Mouse (Mus musculus): ENCODE data around the gene Dnajc28. TPM values are rescaled to one million over a fixed set of nuclear protein-coding genes. Genes with fewer than 3 reads are reported as not detected.

Dnajc28 gene
- polyA plus RNA-seq, 1 experiment = 0.39 TPM

DNA sequence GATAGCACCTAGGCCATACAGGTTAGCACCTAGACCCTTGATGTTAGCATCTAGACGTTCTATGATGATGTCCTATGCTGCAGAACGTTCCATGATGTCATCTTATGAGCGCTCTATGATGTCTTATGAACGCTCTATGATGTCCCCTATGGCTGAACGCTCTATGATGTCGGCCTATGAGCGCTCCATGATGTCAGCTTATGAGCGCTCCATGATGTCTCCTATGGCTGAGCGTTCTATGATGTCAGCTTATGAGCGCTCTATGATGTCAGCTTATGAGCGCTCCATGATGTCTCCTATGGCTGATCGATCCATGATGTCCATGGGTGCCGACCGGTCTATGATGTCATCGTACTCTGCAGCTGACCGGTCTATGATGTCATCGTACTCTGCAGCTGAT lies 38.5 kb upstream of the Dnajc28 start:
- no peaks in the 10 kb centered on the region; the same call in 1 of the 2 replicates for H3K4me1 ChIP-seq (ENCODE audit: control insufficient read depth, insufficient read depth, insufficient read length)
- no peak overlapping the region for H3K4me3 ChIP-seq (ENCODE audit: extremely low read depth, insufficient read depth, insufficient read length)
- no peak for DNase-seq (ENCODE audit: low read depth in 1 of 2, low spot score in 2 of 2)
- peaks cover 68% of the 10 kb centered on the region for H3K36me3 ChIP-seq (ENCODE audit: control insufficient read depth, insufficient read depth, low read length)
- 98% methylated on average over 17 of the region's 17 CpGs for WGBS
- H3K27me3 ChIP-seq (ENCODE audit: control insufficient read depth, insufficient read depth, low read length) = no peaks in the 10 kb centered on the region
- TF ChIP-seq POLR2A (IDR thresholded peaks at IDR 0.05; ENCODE audit: low read depth, low read length) (no peak), CTCF (IDR thresholded peaks at IDR 0.05; ENCODE audit: extremely low read depth, insufficient read depth, insufficient read length, insufficient replicate concordance) (no peak)
- H3K27ac ChIP-seq (ENCODE audit: insufficient read depth, low read length) = no peak overlapping the region

DNA sequence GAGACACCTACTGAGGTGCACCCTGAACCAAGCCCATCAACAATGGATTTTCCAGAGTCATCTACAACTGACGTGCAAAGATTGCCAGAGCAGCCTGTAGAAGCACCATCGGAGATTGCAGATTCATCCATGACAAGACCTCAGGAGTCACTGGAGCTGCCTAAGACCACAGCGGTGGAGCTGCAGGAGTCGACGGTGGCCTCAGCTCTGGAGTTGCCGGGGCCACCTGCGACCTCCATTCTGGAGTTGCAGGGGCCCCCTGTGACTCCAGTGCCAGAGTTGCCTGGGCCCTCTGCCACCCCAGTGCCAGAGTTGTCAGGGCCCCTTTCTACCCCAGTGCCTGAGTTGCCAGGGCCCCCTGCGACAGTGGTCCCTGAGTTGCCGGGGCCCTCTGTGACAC lies 36.5 kb upstream of the Dnajc28 start:
- Histone ChIP-seq H3K27ac (ENCODE audit: insufficient read depth, low read length) (no peak overlapping the region), H3K36me3 (ENCODE audit: control insufficient read depth, insufficient read depth, low read length) (peaks cover 65% of the 10 kb centered on the region), H3K4me3 (ENCODE audit: extremely low read depth, insufficient read depth, insufficient read length) (no peak overlapping the region), H3K4me1 (ENCODE audit: control insufficient read depth, insufficient read depth, insufficient read length) (no peaks in the 10 kb centered on the region; the same call in 1 of the 2 replicates), H3K27me3 (ENCODE audit: control insufficient read depth, insufficient read depth, low read length) (no peaks in the 10 kb centered on the region)
- TF ChIP-seq POLR2A (IDR thresholded peaks at IDR 0.05; ENCODE audit: low read depth, low read length) = no peak
- TF ChIP-seq CTCF (IDR thresholded peaks at IDR 0.05; ENCODE audit: extremely low read depth, insufficient read depth, insufficient read length, insufficient replicate concordance) = no peak
- DNase-seq (ENCODE audit: low read depth in 1 of 2, low spot score in 2 of 2) = no peak
- 99% methylated on average over 9 of the region's 9 CpGs for WGBS

DNA sequence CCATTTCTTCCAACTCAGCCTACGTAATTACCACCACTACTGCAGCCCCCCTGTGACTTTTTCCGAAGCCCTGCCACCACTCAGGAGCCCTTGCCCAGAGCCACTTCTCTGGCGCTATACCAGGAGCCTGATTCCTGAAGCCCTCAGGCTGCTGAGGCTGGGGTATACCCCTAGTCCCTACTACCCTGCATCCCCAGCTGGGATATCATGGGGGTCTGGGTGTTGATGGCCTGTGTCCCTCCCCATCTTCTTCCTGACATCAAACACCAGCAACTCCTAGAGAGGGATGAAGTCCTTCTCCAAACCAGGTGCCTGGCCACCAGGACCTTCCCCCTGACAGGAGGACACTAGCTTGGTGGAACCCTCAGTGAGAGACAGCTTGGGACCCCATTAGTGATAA lies 33.4 kb upstream of the Dnajc28 start:
- no peaks in the 10 kb centered on the region for H3K27me3 ChIP-seq (ENCODE audit: control insufficient read depth, insufficient read depth, low read length)
- peaks cover 38% of the 10 kb centered on the region for H3K36me3 ChIP-seq (ENCODE audit: control insufficient read depth, insufficient read depth, low read length)
- TF ChIP-seq CTCF (IDR thresholded peaks at IDR 0.05; ENCODE audit: extremely low read depth, insufficient read depth, insufficient read length, insufficient replicate concordance) = no peak
- TF ChIP-seq POLR2A (IDR thresholded peaks at IDR 0.05; ENCODE audit: low read depth, low read length) = no peak
- peaks cover 6% of the 10 kb centered on the region for H3K4me1 ChIP-seq (ENCODE audit: control insufficient read depth, insufficient read depth, insufficient read length)
- WGBS = 92% methylated on average over 3 of the region's 3 CpGs
- no peak overlapping the region for H3K27ac ChIP-seq (ENCODE audit: insufficient read depth, low read length)
- H3K4me3 ChIP-seq (ENCODE audit: extremely low read depth, insufficient read depth, insufficient read length) = no peak overlapping the region
- DNase-seq (ENCODE audit: low read depth in 1 of 2, low spot score in 2 of 2) = no peak

DNA sequence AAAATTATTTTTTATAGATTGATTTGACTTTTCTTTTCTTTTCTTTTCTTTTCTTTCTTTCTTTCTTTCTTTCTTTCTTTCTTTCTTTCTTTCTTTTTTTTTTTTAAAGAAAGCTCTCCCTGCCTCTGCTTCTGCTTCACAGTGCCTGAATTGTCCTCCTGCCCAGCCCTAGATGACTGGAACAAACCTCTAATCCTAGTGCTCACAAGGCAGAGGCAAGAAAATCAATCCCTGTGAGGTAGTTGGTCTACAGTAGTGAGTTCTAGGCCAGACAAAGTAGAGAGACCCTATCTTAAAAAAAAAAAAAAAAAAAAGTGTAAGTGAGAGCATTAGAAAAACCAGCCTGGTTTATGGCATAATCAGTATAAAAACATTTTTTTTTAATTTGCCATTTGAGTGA lies 31.0 kb upstream of the Dnajc28 start:
- Histone ChIP-seq H3K27ac (ENCODE audit: insufficient read depth, low read length) (no peak overlapping the region), H3K4me3 (ENCODE audit: extremely low read depth, insufficient read depth, insufficient read length) (no peak overlapping the region), H3K4me1 (ENCODE audit: control insufficient read depth, insufficient read depth, insufficient read length) (peaks cover 6% of the 10 kb centered on the region), H3K36me3 (ENCODE audit: control insufficient read depth, insufficient read depth, low read length) (peaks cover 15% of the 10 kb centered on the region), H3K27me3 (ENCODE audit: control insufficient read depth, insufficient read depth, low read length) (no peaks in the 10 kb centered on the region)
- no peak for DNase-seq (ENCODE audit: low read depth in 1 of 2, low spot score in 2 of 2)
- TF ChIP-seq CTCF (IDR thresholded peaks at IDR 0.05; ENCODE audit: extremely low read depth, insufficient read depth, insufficient read length, insufficient replicate concordance) (no peak), POLR2A (IDR thresholded peaks at IDR 0.05; ENCODE audit: low read depth, low read length) (no peak)

DNA sequence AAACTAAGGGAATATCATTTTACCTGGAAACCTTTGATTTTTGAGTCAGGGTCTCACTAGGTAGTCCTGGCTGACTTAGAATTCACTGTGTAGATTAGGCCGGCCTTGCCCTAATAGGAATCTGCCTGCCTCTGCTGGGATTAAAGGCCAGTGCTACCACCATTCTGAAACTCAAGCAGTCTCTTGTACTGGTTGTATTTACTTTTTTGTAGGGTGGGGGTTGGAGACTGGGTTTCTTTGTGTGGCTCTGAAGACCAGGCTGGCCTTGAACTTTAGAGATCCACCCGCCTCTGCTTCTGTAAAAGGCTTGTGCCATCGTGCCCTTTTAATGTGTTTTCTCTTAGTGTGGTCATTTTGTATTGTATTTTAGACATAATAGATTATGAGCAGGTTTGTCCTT lies 30.4 kb upstream of the Dnajc28 start:
- TF ChIP-seq CTCF (IDR thresholded peaks at IDR 0.05; ENCODE audit: extremely low read depth, insufficient read depth, insufficient read length, insufficient replicate concordance) (no peak), POLR2A (IDR thresholded peaks at IDR 0.05; ENCODE audit: low read depth, low read length) (no peak)
- no peaks in the 10 kb centered on the region for H3K27me3 ChIP-seq (ENCODE audit: control insufficient read depth, insufficient read depth, low read length)
- H3K27ac ChIP-seq (ENCODE audit: insufficient read depth, low read length) = no peak overlapping the region
- no peak overlapping the region for H3K4me3 ChIP-seq (ENCODE audit: extremely low read depth, insufficient read depth, insufficient read length)
- H3K36me3 ChIP-seq (ENCODE audit: control insufficient read depth, insufficient read depth, low read length) = peaks cover 13% of the 10 kb centered on the region
- 40% methylated on average over 3 of the region's 3 CpGs for WGBS
- no peak for DNase-seq (ENCODE audit: low read depth in 1 of 2, low spot score in 2 of 2)
- peaks cover 6% of the 10 kb centered on the region for H3K4me1 ChIP-seq (ENCODE audit: control insufficient read depth, insufficient read depth, insufficient read length)

DNA sequence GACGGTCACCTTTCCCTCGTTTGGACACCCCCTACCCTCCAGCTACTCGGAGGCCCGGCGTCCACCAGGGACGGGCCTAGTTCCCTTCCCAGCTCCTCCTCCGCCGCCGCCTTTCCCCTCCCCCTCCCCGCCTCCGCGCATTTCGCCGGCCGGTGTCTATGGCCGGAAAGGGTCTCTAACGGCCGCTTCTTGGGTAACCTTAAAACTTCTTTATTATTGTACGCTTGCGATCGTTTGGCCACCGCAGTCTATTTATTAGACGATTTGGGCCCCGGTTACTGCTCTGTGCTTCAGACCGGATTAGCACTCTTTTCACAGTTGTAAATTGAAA lies 29.4 kb upstream of the Dnajc28 start:
- Histone ChIP-seq H3K27me3 (ENCODE audit: control insufficient read depth, insufficient read depth, low read length) (no peaks in the 10 kb centered on the region), H3K36me3 (ENCODE audit: control insufficient read depth, insufficient read depth, low read length) (peaks cover 10% of the 10 kb centered on the region), H3K4me1 (ENCODE audit: control insufficient read depth, insufficient read depth, insufficient read length) (peaks cover 6% of the 10 kb centered on the region), H3K27ac (ENCODE audit: insufficient read depth, low read length) (peak overlapping the region; percentile 98), H3K4me3 (ENCODE audit: extremely low read depth, insufficient read depth, insufficient read length) (peak overlapping the region; percentile 93)
- peak in 1 of 2 experiments; percentile 76 for DNase-seq (ENCODE audit: low read depth in 1 of 2, low spot score in 2 of 2)
- 2% methylated on average over 24 of the region's 25 CpGs for whole genome bisulfite sequencing
- no peak for TF ChIP-seq POLR2A (IDR thresholded peaks at IDR 0.05; ENCODE audit: low read depth, low read length)
- no peak for TF ChIP-seq CTCF (IDR thresholded peaks at IDR 0.05; ENCODE audit: extremely low read depth, insufficient read depth, insufficient read length, insufficient replicate concordance)

DNA sequence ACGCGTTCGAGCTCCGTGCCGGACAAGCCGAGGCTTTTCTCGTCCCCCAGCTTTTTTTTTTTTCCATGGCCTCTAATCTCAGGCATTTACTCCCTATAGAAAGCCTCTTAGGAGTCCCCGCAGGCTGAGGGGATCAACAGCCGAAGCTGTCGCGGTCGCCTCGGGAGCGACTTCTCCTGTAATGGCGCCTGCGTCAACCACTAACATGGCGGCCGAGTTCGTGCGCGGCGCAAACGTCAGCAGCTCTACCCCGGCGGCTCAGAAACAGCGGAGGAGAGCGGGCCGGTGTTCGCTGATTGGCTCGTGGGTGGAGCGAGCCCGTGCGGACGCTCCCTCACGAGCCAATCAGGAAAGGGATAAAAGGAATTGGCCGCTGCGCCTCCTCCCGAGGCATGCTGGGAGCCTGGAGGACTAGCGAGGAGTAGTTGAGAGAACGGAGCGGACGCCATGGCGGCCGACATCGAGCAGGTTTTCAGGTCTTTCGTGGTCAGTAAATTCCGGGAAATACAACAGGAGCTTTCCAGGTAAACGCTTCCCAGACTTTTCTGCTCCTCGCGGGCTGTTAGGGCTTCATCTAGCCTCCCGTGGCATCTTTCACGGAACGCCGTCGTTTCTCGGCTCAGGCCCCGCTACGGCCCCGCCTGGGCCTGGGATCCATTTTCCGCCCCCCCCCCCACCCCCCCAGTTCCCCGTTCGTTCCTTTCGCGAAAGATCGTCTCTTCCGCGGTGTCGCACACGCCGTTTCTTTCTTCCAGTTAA lies 28.8 kb upstream of the Dnajc28 start, which contains the start of gene Son:
TSS of gene Son (plus strand) at position 46 of the 759 bp plus-strand sequence.
- H3K4me3 ChIP-seq (ENCODE audit: extremely low read depth, insufficient read depth, insufficient read length) = peak within 1 kb of the TSS; percentile 98
- DNase-seq (ENCODE audit: low read depth in 1 of 2, low spot score in 2 of 2) = peak; percentile 94 to 96
- peak within 1 kb of the TSS; percentile 100 for H3K27ac ChIP-seq (ENCODE audit: insufficient read depth, low read length)
- under 1% methylated on average over 70 of the region's 70 CpGs for WGBS
- peaks cover 6% of the 10 kb centered on the region for H3K4me1 ChIP-seq (ENCODE audit: control insufficient read depth, insufficient read depth, insufficient read length)
- no peaks in the 10 kb centered on the region for H3K27me3 ChIP-seq (ENCODE audit: control insufficient read depth, insufficient read depth, low read length)
- TF ChIP-seq POLR2A (IDR thresholded peaks at IDR 0.05; ENCODE audit: low read depth, low read length) (peak; percentile 95), CTCF (IDR thresholded peaks at IDR 0.05; ENCODE audit: extremely low read depth, insufficient read depth, insufficient read length, insufficient replicate concordance) (no peak)
- H3K36me3 ChIP-seq (ENCODE audit: control insufficient read depth, insufficient read depth, low read length) = peaks cover 12% of the 10 kb centered on the region

All from spleen, adult 2 months (tissue).